14 mouse cellular contexts compared by ENCODE assay signal in genomic region chr2:158099537-158099936, GRCm38 (mm10).
"Had no signal": no experiment of that assay in that cellular context is flagged by ENCODE, and none has a peak within 500 bp of the region (broad histone marks: within the 10 kb centered on the region; RNA-seq: fewer than 3 reads in every experiment).

No protein-coding gene starts in this region.

- H3K4me2 ChIP-seq: hindbrain, embryonic 15.5 days; intestine, embryonic 15.5 days; liver, embryonic 12.5 days; liver, embryonic 15.5 days; midbrain, embryonic 12.5 days; midbrain, embryonic 15.5 days had no signal

- H3K36me3 ChIP-seq: hindbrain, embryonic 15.5 days; intestine, embryonic 15.5 days; liver, embryonic 12.5 days; liver, embryonic 15.5 days; midbrain, embryonic 12.5 days; midbrain, embryonic 15.5 days had no signal

- H3K9ac ChIP-seq: hindbrain, embryonic 15.5 days; intestine, embryonic 15.5 days; liver, embryonic 12.5 days; liver, embryonic 15.5 days; midbrain, embryonic 12.5 days; midbrain, embryonic 15.5 days had no signal

- H3K4me1 ChIP-seq: hindbrain, embryonic 15.5 days; midbrain, embryonic 12.5 days; midbrain, embryonic 15.5 days had no signal

- DNase-seq: kidney, adult 18-20 months; liver; lung, adult 18-20 months; lung, postnatal 14 days; right cerebral cortex, postnatal 4 days; thymus, postnatal 25 days had no signal

- H3K27me3 ChIP-seq: hindbrain, embryonic 15.5 days; intestine, embryonic 15.5 days; midbrain, embryonic 15.5 days had no signal

- H3K9me3 ChIP-seq: hindbrain, embryonic 15.5 days; intestine, embryonic 15.5 days; liver, embryonic 12.5 days; liver, embryonic 15.5 days; midbrain, embryonic 12.5 days; midbrain, embryonic 15.5 days had no signal

- H3K4me3 ChIP-seq: hindbrain, embryonic 15.5 days; intestine, embryonic 15.5 days; liver, embryonic 12.5 days; liver, embryonic 15.5 days; midbrain, embryonic 12.5 days; midbrain, embryonic 15.5 days had no signal

- ATAC-seq: intestine, embryonic 15.5 days; liver, embryonic 12.5 days; midbrain, embryonic 15.5 days had no signal

- H3K27ac ChIP-seq: hindbrain, embryonic 15.5 days; intestine, embryonic 15.5 days; kidney, postnatal 0 days; liver, embryonic 12.5 days; liver, embryonic 15.5 days; macrophage; midbrain, embryonic 12.5 days; midbrain, embryonic 15.5 days had no signal
